Mouse (Mus musculus): ENCODE measurements around the gene Rps24.

Gene Rps24

GRCm38 (mm10) chr14:24510679-24511078 lies 23.8 kb downstream of the Rps24 start:
- 93% methylated on average over 2 of the region's 2 CpGs for WGBS

- 81% methylated on average over 6 of the region's 6 CpGs for WGBS
Observed at GRCm38 (mm10) chr14:24512527-24513161, 25.7 kb downstream of the Rps24 start.

DNA sequence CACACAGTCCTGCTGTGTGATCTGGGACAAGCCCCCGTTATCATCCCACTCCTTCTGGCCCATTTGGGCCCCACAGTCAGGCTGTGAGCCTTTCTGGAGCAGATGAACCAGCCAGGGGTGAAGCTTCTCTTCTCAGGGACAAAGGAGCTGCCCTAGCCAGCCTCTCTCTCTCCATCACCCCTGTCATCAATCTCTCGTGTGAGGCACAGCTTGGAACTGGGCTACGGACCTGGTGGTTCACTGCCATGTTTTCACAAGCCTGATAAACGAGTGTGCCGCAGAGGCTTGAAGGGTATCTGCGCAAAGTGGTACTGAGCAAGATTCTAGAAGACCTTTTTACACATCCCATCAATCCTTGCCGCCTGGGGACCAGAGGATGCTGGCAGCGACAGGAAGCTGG lies 34.7 kb downstream of the Rps24 start:
- WGBS, result 88% methylated on average over 8 of the region's 8 CpGs

- WGBS, result 76% methylated on average over 3 of the region's 3 CpGs
Observed at GRCm38 (mm10) chr14:24525137-24525536, 38.2 kb downstream of the Rps24 start.

DNA sequence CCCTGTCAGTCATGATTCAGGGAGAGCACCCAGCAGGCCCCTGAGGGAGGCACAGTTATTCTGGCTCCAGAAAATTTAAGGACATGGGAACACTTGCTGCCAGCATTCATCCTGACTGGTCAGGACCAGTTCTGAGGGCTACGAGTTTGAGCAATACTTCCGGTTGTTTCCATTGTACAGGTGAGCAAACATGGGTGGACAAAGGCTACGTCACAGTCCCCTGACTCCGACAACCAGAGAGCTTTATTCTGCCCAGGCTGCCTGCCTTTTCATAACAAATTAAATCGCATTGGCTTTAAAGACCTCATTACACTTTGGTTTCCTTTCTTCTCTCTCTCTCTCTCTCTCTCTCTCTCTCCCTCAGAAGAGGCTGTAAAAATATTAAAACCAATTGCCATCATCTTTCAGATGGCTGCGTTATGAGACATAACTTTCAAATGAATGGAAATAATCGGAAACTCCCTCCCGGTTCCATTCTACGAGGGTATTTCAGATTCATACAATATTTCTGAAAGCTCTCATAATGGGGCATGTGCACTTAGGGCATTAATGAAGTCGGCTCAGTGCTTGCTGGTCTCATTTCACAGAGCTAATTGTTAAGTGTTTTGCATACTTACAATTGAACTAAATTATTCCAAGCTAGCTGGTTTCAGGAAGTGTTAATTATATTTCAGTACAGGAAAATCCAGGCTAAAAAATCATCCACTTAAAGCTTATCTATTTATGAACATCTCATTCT lies 38.9 kb downstream of the Rps24 start:
- WGBS, result 55% methylated on average over 10 of the region's 10 CpGs

DNA sequence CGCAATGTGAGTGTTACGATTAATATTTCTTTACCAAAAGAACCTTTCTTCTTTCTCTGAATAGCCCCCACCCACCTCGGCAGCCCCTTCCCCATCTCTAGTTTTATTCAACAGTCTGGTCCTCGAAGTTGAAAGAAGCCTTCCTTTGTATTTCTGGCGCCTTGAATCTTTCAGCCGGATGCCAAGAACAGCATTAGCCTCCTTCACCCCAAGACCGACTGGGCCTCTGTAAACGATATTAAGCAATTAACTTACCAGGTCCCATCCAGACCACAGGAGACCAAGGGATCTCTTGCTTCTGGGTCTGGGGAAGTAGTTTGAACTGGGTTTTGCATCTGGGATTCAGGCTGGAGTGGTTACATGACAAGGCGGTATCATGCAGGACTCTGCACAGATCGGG lies 39.5 kb downstream of the Rps24 start:
- 46% methylated on average over 10 of the region's 10 CpGs for WGBS

DNA sequence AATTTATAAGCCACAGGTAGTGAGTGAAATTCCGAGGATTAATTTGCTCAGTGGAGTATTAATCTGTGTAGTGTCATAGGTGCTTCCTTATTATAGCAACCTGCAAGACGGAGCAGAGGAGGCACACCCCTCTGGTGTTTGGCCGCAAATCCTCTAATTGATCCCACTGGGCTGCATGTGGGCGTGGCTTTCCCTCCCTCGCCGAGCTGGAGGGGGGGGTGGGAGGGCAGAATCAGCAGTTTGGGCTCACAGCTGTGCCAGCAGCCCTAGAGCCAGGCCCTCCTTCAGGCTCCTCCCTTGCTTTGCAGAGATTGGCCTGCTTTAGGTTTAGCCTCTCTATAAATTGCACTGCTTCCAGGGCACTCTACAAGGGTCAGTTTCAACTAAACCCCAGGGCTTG lies 43.3 kb downstream of the Rps24 start:
- 28% methylated on average over 6 of the region's 6 CpGs for WGBS

GRCm38 (mm10) chr14:24534865-24535545 lies 48.1 kb downstream of the Rps24 start:
- 83% methylated on average over 9 of the region's 9 CpGs for WGBS

GRCm38 (mm10) chr14:24542901-24543300 lies 56.0 kb downstream of the Rps24 start:
- WGBS, result 65% methylated on average over 4 of the region's 4 CpGs

DNA sequence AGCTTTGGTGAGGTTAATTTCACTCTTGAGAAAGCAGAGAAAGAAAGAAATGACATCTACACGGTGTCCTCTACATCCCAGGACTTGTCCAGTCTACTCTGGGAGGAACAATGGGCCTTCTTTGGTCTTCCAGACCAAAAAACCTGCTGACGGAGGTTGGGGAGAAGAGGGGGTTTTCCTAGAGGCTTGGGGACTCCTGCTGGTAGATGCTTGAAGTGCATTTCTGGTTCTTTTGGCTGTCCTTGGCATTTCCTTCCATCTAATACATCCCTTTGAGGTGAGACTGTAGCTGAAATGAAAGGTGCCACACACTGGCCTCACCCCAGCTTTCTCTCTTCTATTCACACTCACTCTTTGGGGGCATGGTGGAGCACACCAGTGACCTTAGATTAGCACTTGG lies 57.1 kb downstream of the Rps24 start:
- 36% methylated on average over 2 of the region's 2 CpGs for WGBS
